Mouse (Mus musculus): ENCODE results near the gene Clmn.
"Not testable (repeated sequence)": the region's sequence is repeated elsewhere in the genome, so short reads cannot be mapped to it uniquely, and the experiment has no call there.

Gene Clmn

DNA sequence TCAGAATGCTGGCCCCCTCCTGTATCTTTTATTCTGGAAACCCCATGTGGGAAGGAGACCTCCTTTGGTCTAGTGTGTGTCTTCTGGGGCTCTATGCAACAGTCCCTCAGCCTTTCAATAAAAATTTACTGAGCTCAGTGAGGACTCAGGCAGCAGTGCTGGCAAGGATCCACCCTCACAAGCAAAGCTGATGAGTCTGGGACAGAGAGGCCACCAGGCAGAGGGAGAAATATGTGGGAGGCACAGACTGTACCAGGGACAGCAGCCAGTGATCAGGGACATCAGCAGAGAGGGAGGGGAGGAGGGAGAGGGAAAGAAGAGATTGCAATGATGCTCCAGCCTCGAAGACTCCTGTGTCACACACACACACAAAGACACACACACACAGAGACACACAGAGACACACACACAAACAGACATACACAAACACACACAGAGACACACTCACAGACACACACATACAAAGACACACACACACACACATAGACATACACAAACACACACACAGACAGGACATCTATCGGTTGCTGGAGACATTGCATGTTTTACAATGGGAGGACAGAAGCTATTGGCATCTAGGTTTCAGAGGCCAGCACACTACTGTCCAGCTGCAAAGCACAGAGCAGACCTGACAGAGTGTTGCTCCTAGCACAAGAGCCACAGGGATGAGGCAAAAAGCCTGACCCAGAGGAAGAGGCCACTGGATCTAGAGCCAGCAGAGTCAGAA is 27.6 kb downstream of the Clmn start:
- DNase-seq: no peak

DNA sequence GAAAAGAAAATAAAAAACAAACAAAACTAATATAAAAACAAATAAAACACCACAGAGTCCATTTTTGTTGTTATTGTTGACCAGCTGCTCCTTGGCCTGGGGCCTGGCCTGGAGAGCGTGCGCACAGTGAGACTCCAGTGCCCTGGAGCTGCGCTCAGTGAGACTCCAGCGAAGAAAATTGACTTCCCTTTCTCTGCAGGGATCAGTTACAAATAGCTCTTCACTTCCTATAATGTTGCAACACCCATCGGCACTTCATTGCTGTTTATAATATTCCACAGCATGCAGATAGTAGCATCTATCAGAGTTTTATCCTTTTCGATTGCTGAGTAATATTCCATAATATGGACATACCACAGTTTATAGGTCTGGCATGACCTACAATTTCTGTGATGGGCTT is 28.6 kb downstream of the Clmn start:
- no peak for DNase-seq

DNA sequence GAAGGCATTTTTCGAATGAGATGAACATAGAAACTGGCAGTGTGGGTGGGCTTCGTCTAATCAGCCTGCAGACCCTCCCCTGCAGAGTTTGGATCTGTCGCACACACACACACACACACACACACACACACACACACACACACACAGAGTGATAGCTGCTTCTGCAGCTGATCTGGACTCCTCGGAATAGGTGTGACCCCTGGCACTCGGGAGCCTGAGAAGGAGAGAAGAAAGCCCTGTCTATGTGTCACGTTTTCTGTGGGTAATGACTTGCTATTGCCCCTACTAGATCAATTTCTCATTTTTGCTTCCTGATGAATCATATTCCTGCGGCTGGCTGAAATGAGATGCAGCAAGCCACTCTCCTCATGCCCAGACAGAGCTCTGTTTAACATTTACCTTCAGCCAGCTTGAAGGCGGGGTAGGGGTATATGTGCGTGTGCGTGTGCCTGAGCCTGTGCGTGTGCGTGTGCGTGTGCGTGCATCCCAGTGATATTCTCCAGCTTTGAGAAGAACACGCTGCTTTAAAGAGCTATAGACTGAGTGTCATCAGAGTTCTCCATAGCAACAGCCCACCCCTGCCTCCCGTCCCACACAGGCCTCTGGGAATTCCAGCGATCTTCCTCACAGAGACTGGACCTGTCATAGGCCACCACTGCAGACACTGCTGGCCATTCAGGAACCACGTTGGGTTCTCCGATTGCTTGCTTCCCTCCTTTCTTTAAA is 29.3 kb downstream of the Clmn start:
- no peak for DNase-seq

DNA sequence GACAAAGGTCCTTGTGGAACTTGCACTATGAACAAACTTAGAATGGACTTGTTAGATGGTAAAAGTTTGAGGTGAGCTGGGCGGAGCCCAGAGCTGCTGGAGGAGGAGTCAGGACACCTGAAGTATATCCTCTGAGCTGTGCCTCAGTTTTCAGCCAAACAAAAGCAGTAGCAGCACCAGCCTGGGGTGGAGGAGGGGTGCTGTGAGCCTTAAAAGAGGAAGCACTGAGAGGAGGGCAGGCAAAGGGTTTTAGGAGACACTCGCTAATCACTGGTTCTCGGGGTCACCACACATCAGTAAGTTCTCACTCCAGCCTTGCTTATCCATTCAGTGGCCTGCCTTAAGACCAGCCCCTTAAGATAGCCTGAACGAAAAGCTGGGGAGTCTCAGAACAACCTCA is 30.1 kb downstream of the Clmn start:
- DNase-seq: no peak

DNA sequence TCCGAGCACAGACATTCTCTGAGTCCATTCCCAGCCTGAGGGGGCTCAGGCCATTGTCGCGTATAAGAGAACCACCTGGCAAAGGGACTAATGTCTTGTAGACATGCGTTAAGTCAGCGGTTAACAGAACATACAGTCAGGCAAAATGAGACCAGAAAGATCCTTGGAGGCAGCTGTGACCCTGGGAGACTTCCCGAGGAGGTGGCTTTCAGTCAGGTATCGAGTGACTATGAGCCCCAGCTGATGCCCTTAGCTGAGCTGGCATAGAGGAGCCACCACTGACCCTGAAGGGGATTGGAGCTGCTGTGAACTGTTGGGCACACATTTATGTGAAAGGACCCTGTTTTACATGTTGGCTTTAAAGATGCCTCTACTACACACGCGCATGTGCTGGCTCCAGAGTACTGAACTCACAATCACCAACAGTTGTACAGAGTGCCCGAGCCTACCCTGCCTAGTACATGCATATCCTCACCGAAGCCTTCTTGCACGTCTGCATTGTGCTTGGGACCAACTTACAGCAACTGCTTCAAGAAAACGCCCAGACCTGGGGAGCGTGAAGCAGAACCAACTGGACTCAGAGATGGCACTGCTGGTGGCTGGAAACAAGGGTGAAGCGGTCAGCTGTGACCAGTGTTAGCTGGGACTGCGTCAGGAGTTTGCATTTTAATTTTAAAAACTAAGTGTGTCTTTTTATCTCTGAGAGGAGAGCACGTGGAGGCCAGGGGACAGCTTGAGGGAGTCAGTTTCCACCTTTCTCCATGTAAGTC is 34.0 kb downstream of the Clmn start:
- no peak for DNase-seq

DNA sequence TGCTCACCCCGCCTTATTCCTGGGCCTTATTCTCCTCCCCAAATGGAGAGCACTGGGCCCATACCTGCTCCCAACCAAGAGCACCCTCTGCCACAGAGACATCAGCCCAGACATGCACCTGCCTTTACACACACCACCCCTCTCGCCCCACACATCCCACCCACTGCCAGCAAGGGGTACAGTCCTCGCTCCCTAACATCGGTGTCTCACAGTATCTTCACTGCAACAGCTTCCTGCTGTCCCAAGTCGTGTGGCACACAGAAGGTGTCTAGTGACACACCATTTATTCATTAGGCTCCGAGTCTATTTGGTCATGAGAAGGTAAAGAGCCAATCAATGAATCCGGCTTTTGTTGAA is 34.6 kb downstream of the Clmn start:
- DNase-seq: no peak

DNA sequence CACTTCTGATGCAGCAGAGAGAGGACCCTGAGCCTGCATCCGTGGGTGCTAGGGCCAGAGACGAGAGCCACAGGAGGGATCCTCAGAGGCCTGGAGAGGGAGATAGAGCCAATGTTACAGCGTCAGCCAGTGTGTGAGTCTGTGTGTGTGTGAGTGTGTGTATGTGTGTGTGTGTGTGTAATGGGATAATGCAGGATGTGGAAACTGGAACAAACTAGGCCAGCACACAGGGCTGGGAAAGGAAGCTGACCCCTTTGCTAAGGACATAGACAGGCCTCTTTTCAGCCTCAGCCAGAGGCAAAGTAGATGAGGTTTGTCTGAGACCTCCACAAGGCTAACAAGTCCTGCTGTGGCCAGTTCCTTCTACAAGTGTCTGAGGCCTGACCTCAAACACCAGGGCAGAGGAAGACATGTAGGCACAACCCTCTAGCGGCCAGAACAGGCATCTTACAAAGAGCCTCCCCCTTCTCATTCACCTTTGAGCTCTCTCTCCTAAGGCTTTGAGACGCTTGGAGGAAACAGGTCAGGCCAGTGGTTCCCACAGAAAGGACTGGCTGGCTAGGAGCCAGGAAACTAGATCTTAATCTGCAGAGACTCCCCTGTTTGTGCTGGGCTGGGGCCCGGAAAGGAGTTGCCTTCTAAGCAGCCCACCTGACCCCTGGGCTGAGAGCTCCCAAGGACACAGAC is 35.1 kb downstream of the Clmn start:
- DNase-seq: no peak

DNA sequence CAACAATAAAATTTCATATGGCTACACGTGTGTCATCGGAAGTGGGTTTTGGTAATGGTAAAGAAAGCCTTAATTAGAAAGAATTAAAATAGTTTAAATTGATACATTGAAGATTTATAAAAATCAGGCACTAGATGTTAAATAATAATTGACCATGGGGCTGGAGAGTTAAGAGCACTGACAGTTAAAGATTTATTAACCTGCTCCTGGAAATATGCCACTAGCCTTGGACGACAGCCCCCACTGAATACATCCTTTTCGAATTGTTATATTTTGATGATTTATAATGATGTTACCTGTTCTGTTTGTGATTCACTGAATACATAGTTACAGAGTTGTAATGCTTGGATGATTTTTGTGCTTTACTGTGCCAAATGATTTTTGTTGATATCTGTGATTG is 35.9 kb downstream of the Clmn start:
- DNase-seq: not testable (repeated sequence)

DNA sequence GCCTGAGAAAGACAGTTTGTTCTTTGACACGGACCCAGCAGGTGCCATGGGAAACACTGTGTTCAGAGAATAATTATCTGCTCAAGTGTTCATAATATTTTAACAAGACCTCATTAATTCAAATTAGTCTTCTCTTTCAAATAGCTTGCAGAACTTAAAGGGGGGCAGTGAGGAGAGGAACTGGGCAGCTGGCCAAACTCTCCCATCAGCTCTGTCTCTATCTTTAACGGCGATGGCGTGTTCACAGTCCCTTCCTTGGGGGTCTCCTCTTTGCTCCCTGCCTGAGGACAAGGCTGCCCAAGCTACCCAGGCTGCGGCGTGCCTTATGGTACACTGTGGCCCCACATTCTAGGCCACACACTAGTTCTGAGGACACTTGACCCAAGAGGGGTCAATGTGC is 37.2 kb downstream of the Clmn start:
- DNase-seq: no peak

DNA sequence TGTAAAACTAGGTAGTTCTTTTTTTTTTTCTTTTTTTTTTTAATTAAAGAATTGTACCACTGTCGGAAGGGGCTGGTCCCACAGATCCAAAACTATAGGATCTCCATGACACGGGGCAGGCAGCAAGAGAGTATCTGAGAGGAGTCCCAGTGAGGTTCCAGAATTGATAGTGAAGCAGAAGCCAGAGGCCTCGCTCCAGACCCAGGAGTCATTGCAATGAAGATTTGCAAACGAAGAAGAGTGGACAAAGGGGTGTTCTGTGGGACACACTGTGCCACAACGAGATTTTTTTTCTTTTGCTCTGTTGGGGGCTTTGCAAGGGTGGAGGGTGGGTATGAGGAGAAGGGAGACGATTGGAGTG is 40.0 kb downstream of the Clmn start:
- no peak for DNase-seq

DNA sequence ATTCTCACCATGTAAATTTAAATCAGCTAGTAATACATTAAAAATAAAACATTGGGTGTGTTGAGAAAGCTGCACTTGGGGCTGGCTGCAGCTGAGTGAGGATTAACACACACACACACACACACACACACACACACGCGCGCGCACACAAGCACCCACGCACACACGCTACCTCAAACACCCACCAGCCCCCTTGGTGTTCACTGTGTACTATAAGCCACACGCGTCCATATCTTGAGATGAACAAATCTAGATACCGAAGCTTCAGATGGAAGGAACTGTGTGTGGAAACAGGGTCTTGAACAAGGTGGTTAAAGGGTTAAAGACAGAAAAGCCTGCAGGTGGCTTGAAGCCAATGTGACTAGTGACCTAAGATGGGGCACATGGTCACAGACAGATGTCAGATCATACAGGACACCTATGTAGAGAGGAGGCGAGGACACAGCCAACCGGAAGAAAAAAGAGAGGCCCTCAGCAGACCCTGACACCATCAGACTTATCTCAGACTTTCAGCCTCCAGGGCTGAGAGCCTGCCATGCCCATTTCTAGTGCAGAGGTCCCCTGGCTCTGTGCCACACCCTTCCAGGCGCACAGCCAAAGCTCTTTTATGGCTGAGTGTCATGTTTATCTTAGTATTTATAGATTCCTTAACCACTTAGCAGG is 40.5 kb downstream of the Clmn start:
- DNase-seq: peak; percentile 57 to 63

DNA sequence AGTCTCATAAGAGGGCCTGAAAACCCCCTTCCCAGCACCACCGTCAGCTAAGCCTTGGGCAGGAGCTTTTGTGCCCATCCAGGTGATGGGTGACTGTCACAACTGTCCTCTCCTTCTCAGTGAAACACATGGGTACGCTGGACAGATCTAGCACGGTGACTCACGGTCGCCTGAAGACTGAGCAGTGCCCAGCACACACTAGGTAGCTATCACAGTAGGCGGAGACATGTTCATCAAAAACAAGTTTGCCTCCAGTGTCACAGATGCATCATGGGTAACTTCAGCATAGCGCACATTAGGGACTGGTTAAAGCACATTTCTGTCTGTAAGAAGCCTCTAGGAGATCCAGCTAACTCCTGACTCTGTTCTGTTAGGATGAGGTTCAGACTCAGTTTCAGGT is 41.2 kb downstream of the Clmn start:
- DNase-seq: no peak

DNA sequence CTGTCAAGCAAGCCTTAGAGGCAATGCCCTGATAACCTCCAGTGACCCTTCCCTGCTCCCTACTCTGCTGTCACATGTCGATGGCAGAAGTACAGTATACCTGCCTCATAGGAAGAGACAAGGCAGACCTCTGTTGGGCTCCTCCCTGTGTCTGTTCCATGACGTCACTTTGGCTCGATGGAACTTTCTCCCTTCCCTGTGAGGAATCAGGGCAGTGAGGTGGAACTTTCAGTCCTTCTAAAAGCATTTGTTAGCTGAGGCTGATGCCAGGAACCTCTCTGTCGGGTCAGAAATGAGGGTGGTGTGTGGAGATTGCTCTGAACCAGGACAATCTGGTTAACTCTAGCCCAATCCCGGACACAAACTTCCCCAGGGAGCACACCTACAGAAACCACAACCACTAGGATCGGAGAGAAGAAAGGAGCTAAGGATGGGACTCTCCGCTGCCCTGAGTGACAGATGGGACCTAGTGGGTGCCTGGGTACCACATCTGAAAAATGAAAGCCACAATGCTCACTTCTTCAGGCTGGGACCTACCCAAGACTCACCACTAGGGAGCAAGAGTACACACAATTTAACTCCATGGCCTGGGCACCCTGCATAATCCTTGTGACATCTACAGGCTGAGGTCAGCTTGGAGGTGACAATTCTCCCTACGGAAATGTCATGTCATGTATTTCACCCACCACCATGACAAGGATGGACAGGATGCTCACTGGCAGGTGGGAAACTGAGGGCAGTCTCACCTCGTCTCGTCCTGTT is 41.9 kb downstream of the Clmn start:
- DNase-seq: no peak

DNA sequence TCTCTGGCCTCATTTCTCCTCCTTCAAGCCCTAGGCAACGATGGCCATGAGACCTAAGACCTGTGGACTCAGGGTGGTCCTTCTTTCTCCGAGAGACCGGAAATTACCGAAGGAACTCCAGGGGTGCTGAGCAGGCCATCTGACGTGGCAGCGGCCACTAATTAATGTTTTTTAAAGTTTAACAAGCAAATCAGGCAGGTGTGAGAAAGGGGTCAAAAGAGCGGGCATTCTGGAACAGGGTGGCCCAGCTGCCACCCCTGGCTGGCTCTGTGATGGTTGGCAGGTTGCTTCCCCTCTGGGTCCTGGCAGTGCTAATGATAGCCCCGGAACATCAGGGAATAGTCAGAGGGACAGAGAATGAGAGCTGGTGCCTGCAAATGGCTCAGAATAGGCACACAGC is 42.7 kb downstream of the Clmn start:
- no peak for DNase-seq

DNA sequence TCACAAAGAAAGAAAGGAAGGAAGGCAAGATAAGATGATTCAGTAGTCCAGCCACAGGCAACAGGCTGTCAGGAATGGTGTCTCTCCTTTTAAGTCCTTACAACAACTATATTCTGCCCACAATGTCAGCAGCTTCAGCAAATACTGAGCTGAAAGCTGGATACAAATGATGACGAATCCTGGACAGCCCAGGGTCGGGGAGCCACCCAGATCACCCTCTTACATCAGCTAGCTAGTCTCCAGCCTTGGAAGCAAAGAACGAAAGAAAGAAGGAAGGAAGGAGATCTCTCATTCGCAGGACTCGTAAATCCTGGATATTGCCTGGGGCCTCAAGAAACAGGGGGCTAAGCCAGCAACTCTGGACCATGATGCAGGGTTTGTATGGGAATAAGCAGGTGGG is 44.8 kb downstream of the Clmn start:
- DNase-seq: no peak

DNA sequence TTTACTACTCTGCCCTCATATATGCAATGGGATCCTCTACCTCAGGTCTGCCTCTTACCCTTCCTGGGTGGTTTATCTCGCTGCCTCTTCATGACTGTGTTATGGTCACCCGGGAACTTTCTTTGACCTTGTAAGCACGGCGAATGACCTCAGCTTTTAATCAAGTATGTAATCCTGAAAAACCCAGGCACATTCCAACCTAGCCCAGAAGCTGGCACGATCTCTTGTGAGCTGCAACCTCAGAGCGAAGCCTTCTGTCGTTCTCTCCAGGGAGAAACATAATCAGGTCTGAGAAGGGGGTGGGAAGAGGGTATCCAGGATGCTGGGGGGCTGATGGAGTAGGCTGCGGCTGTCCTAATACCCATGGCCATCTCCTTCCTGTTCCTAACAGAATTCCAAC is 45.8 kb downstream of the Clmn start:
- DNase-seq: no peak

DNA sequence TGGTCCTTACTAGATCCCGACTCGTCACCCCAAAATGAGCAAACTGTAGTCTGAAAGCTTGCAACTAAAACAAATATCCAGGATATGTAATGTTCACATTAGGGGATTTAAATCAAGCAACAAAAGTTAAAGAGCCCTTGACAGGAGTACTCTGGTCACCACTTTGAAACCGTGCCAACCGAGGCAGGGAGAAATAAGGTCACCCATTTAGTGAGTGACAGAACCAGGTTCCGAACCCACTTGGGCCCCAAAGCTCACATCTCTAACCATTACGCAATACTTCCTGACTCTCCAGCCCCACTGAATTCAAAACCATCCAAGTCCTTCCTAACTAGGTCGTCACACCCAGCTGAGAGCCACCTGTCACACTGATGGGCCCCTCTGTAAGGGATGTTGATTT is 46.8 kb downstream of the Clmn start:
- DNase-seq: no peak

DNA sequence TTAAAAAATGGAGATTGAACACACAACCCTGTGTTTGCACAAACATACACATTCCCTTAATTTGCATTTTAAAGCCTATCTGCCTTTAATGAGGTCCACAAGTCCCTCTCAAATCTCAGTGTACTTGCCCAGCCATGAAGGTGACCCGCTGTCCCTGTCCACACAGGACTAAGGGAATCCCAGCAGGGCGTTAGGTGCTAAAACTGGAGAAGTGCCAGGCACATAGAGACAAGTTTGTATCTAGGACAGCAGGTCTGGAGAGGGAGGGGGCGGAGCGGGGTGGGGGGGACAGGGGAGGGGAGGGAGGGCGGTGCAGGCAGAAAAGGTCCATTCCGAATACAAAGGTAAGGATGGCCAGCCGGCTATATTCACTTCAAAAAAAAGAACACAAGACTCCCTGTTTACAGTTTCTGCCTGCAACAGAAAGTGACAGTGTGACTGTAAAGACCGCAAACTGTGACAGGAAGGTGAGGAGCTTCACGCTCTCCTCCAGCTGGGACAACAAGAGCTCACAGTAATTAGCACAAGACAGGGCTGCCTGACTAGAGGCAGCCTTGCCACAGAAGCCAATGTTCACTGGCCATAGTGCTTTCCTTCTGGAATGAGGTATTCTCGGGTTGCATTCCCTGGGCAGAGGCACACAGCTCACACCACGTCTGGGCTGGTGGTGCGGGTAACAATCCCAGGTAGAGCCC is 47.6 kb downstream of the Clmn start:
- DNase-seq: no peak

DNA sequence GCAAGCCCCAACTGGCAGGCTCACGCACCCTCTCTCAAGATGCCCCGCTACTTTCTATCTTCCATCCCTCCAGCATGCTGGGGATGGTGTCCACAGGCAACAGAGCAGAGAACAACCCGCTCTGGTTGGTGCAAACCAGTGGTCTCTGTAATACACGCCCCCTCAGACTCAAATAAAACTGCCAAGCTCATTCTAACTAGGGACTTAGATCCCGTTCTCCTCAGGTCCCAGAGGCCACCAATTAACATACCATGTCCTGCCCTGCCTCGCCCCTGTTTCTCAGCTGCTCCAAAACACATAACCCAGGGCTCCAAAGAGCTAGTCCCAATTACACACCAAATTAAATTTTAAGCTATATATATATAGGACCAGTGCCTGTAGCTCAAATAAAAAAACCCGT is 50.6 kb downstream of the Clmn start:
- DNase-seq: no peak

DNA sequence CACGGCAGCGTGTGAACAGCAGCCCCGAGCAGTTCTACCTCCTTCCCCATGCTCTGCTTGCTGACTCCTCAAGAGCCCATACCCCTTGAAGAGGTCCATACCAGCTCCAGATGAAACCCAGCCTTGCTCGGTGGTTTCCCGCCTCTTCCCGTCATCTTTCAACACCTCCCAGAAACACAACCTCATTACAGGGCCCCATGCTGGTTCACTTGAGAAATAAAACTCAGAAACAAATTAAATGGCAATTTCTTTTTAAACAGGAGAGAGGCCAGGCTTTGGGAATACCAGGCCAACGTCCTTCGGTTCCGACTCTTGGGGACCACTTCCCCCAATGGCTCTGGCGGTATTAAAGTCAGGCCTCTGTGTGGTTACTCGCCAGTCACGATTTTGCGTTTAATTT is 51.1 kb downstream of the Clmn start:
- no peak for DNase-seq

DNA sequence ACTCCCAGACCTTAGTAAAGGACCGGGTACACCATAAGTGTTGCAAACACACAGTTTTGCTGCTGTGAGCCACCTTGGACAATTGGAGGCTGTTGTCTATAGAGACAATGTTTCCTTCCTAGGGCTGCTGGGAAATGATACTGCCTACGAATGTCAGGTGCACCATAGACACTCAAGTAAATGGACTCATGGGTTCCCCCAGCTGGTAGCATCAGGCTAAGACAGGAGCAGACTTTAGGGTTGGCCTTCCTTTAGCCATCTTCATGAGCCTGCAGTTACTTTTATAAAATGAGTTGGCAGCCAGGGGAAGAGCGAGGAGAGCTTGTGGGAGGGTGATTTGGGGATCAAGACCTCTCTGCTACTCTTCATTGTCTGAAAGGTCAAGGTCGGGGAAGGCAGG is 52.2 kb downstream of the Clmn start:
- no peak for DNase-seq
